In genomic region chr2:28904786-28905185, GRCm38 (mm10) we compare ENCODE assay signal across 33 mouse cellular contexts. TPM values are rescaled to one million over a fixed set of nuclear protein-coding genes. Genes with fewer than 3 reads are reported as not detected.
A peak's percentile ranks its signal among the peaks of the same experiment; 100 is the strongest.
DNase-seq lines count a peak whose midpoint lies in the region; ATAC-seq lines count a peak whose summit lies in the region.
"Had no signal": no experiment of that assay in that cellular context is flagged by ENCODE, and none has a peak within 500 bp of the region (broad histone marks: within the 10 kb centered on the region; RNA-seq: fewer than 3 reads in every experiment).

No protein-coding gene starts in this region.

- H3K27me3 ChIP-seq in midbrain, embryonic 11.5 days (ENCODE audit: control insufficient read depth, insufficient read depth, low read length) = peaks cover 95% of the 10 kb centered on the region
- peaks cover 97% of the 10 kb centered on the region for H3K27me3 ChIP-seq in midbrain, embryonic 13.5 days
- H3K27me3 ChIP-seq: CH12.LX had no signal

- H3K4me1 ChIP-seq in midbrain, embryonic 11.5 days (ENCODE audit: control insufficient read depth, insufficient read depth, low read length) = peaks cover 39% of the 10 kb centered on the region
- H3K4me1 ChIP-seq in midbrain, embryonic 13.5 days (replicated peaks) = peaks cover 53% of the 10 kb centered on the region

- no peak overlapping the region for H3K27ac ChIP-seq in midbrain, embryonic 11.5 days (ENCODE audit: low read depth, low read length)
- H3K27ac ChIP-seq in midbrain, embryonic 13.5 days = no peak overlapping the region
- H3K27ac ChIP-seq: embryonic facial prominence, embryonic 12.5 days; embryonic facial prominence, embryonic 15.5 days; gastrocnemius, adult 2 months; hindbrain, embryonic 12.5 days; hindbrain, embryonic 15.5 days had no signal

- H3K36me3 ChIP-seq in midbrain, embryonic 11.5 days (ENCODE audit: control insufficient read depth, insufficient read depth, low read length) = no peaks in the 10 kb centered on the region
- H3K36me3 ChIP-seq in midbrain, embryonic 13.5 days = peaks cover 34% of the 10 kb centered on the region

- DNase-seq in adrenal gland, adult 2 months = peak; percentile 63
- DNase-seq in adrenal gland, adult 18-20 months (ENCODE audit: low spot score in 2 of 2) = no peak
- DNase-seq in midbrain, embryonic 11.5 days (ENCODE audit: low spot score, missing footprints) = peak; percentile 87
- peak; percentile 55 for DNase-seq in adrenal gland, adult 8-10 months
- peak; percentile 17 for DNase-seq in adrenal gland, postnatal 25 days
- no peak for DNase-seq in thymus, postnatal 36 days
- DNase-seq in layer of hippocampus, postnatal 10 days (ENCODE audit: low spot score in 2 of 2) = no peak
- DNase-seq: B cell, adult 2 months; cerebellum, adult 11-12 months; cerebellum, adult 8-10 months; cerebellum, postnatal 14 days; forebrain, postnatal 0 days; gastrocnemius, adult 2 months; gastrocnemius, postnatal 14 days; heart, adult 11 months had no signal

- WGBS in midbrain, embryonic 11.5 days = 63% methylated on average over 9 of the region's 9 CpGs
- 62% methylated on average over 9 of the region's 9 CpGs for WGBS in midbrain, embryonic 13.5 days

- no peak for ATAC-seq in midbrain, embryonic 11.5 days (ENCODE audit: low FRiP score)
- ATAC-seq in midbrain, embryonic 13.5 days = no peak
- ATAC-seq: forebrain, embryonic 14.5 days; forebrain, postnatal 0 days had no signal

- H3K9ac ChIP-seq in midbrain, embryonic 11.5 days (ENCODE audit: low read length) = no peak overlapping the region
- H3K9ac ChIP-seq in midbrain, embryonic 13.5 days (replicated peaks) = no peak overlapping the region
- H3K9ac ChIP-seq: embryonic facial prominence, embryonic 12.5 days; embryonic facial prominence, embryonic 15.5 days; forebrain, postnatal 0 days; hindbrain, embryonic 12.5 days; hindbrain, embryonic 15.5 days had no signal

- H3K4me3 ChIP-seq in midbrain, embryonic 11.5 days (ENCODE audit: low read depth, low read length) = no peak overlapping the region
- no peak overlapping the region for H3K4me3 ChIP-seq in midbrain, embryonic 13.5 days (replicated peaks)
- H3K4me3 ChIP-seq: embryonic facial prominence, embryonic 12.5 days; embryonic facial prominence, embryonic 15.5 days; gastrocnemius, adult 2 months; hindbrain, embryonic 12.5 days; hindbrain, embryonic 15.5 days had no signal

- H3K4me2 ChIP-seq in midbrain, embryonic 11.5 days = no peak overlapping the region
- H3K4me2 ChIP-seq in midbrain, embryonic 13.5 days (replicated peaks) = no peak overlapping the region
- H3K4me2 ChIP-seq: embryonic facial prominence, embryonic 12.5 days; embryonic facial prominence, embryonic 15.5 days; heart, embryonic 11.5 days; hindbrain, embryonic 12.5 days; hindbrain, embryonic 15.5 days had no signal

- H3K9me3 ChIP-seq in midbrain, embryonic 11.5 days (ENCODE audit: control insufficient read depth, low read length) = no peaks in the 10 kb centered on the region
- H3K9me3 ChIP-seq in midbrain, embryonic 13.5 days = no peaks in the 10 kb centered on the region
- H3K9me3 ChIP-seq: embryonic facial prominence, embryonic 12.5 days; embryonic facial prominence, embryonic 15.5 days; G1E; hindbrain, embryonic 12.5 days; hindbrain, embryonic 15.5 days had no signal

RNA-seq across cellular contexts. Expression of gene Barhl1, which starts 11.7 kb away (rescaled TPM):
- total RNA-seq in adrenal gland, adult 2 months (2021) = not detected
- 0.16 and 0.28 TPM in 2 replicates for polyA plus RNA-seq in adrenal gland, adult 2 months (2012; rRNA removed)
- not detected for total RNA-seq in adrenal gland, adult 18-20 months (2021)
- polyA plus RNA-seq in midbrain, embryonic 11.5 days (2014; fragmentation: Nextera tagmentation; extraction: Ambion mirVana) = 12.2 and 12.7 TPM in 2 replicates
- polyA plus RNA-seq in midbrain, embryonic 13.5 days (2015; fragmentation: Nextera tagmentation; extraction: Ambion mirVana) = 29.8 and 41.8 TPM in 2 replicates
- not detected for total RNA-seq in adrenal gland, adult 8-10 months (2022)
- total RNA-seq in adrenal gland, postnatal 25 days (2021) = not detected in 2 replicates
- total RNA-seq in layer of hippocampus, postnatal 10 days (2021) = under 1 TPM; 0.20 to 0.23 TPM
- total RNA-seq: CH12.LX; common myeloid progenitor, adult 5-6 weeks; gastrocnemius, adult 2 months; gastrocnemius, postnatal 14 days; gastrocnemius, postnatal 4 days; heart, adult 8-10 months; heart, postnatal 25 days; hematopoietic stem cell, adult 5-6 weeks had no signal
- polyA plus RNA-seq: embryonic facial prominence, embryonic 15.5 days; heart, embryonic 11.5 days; heart, embryonic 14.5 days; heart, postnatal 0 days; intestine, embryonic 14.5 days; intestine, postnatal 0 days had no signal

Comparison
In these comparisons a context has a peak if more than half of its experiments do, and no peak if none do; other contexts are left out.
1. DNase-seq: peak in adrenal gland, adult 2 months (single experiment), midbrain, embryonic 11.5 days (single experiment), adrenal gland, adult 8-10 months (single experiment) and adrenal gland, postnatal 25 days (single experiment); none in adrenal gland, adult 18-20 months (0 of 2), thymus, postnatal 36 days (0 of 2) and layer of hippocampus, postnatal 10 days (0 of 2).